Mouse (Mus musculus): ENCODE measurements around the gene Lrrc74b. TPM values are rescaled to one million over a fixed set of nuclear protein-coding genes. Genes with fewer than 3 reads are reported as not detected.
A peak's percentile ranks its signal among the peaks of the same experiment; 100 is the strongest.

Gene Lrrc74b
- polyA plus RNA-seq, 1 experiment from 2014 or later: 0.33 TPM

GRCm38 (mm10) chr16:17542632-17543031 is 18.4 kb downstream of the Lrrc74b start:
- no peak overlapping the region for H3K9ac ChIP-seq (ENCODE audit: low read length)
- no peaks in the 10 kb centered on the region for H3K4me1 ChIP-seq (replicated peaks; ENCODE audit: control insufficient read depth, insufficient read depth)
- no peaks in the 10 kb centered on the region for H3K36me3 ChIP-seq (ENCODE audit: control insufficient read depth, insufficient read depth, low read length)
- DNase-seq (ENCODE audit: low spot score) (no peak), ATAC-seq (ENCODE audit: low FRiP score, low TSS enrichment) (no peak)
- no peak overlapping the region for H3K4me2 ChIP-seq (replicated peaks; ENCODE audit: low read depth)
- H3K27ac ChIP-seq (replicated peaks): no peak overlapping the region
- H3K4me3 ChIP-seq (ENCODE audit: low read depth, low read length): no peak overlapping the region
- TF ChIP-seq CTCF (IDR thresholded peaks at IDR 0.05; ENCODE audit: low read depth): no peak
- no peak for TF ChIP-seq EP300 (optimal IDR thresholded peaks at IDR 0.05)
- 53% methylated on average over 2 of the region's 2 CpGs for WGBS
- no peaks in the 10 kb centered on the region for H3K27me3 ChIP-seq (ENCODE audit: control insufficient read depth, insufficient read depth, low read length)
- H3K9me3 ChIP-seq (ENCODE audit: control insufficient read depth, low read length): no peaks in the 10 kb centered on the region

- H3K36me3 ChIP-seq (ENCODE audit: control insufficient read depth, insufficient read depth, low read length): no peaks in the 10 kb centered on the region
- H3K9ac ChIP-seq (ENCODE audit: low read length): no peak overlapping the region
- no peak for DNase-seq (ENCODE audit: low spot score)
- H3K27ac ChIP-seq (replicated peaks): no peak overlapping the region
- no peak for ATAC-seq (ENCODE audit: low FRiP score, low TSS enrichment)
- H3K4me2 ChIP-seq (replicated peaks; ENCODE audit: low read depth): no peak overlapping the region
- no peak overlapping the region for H3K4me3 ChIP-seq (ENCODE audit: low read depth, low read length)
- H3K4me1 ChIP-seq (replicated peaks; ENCODE audit: control insufficient read depth, insufficient read depth): peaks cover 3% of the 10 kb centered on the region; the same call in 1 of the 2 replicates
- WGBS: 88% methylated on average over 3 of the region's 3 CpGs
- no peaks in the 10 kb centered on the region for H3K9me3 ChIP-seq (ENCODE audit: control insufficient read depth, low read length)
- TF ChIP-seq EP300 (optimal IDR thresholded peaks at IDR 0.05) (no peak), CTCF (IDR thresholded peaks at IDR 0.05; ENCODE audit: low read depth) (no peak)
- no peaks in the 10 kb centered on the region for H3K27me3 ChIP-seq (ENCODE audit: control insufficient read depth, insufficient read depth, low read length)
Observed at GRCm38 (mm10) chr16:17536584-17536983, 24.5 kb downstream of the Lrrc74b start.

- TF ChIP-seq CTCF (IDR thresholded peaks at IDR 0.05; ENCODE audit: low read depth): no peak
- no peak for TF ChIP-seq EP300 (optimal IDR thresholded peaks at IDR 0.05)
- DNase-seq (ENCODE audit: low spot score) (no peak), ATAC-seq (ENCODE audit: low FRiP score, low TSS enrichment) (no peak)
- Histone ChIP-seq H3K9ac (ENCODE audit: low read length) (no peak overlapping the region), H3K27me3 (ENCODE audit: control insufficient read depth, insufficient read depth, low read length) (no peaks in the 10 kb centered on the region), H3K27ac (replicated peaks) (no peak overlapping the region), H3K4me3 (ENCODE audit: low read depth, low read length) (no peak overlapping the region), H3K36me3 (ENCODE audit: control insufficient read depth, insufficient read depth, low read length) (peaks cover 7% of the 10 kb centered on the region), H3K9me3 (ENCODE audit: control insufficient read depth, low read length) (no peaks in the 10 kb centered on the region), H3K4me1 (replicated peaks; ENCODE audit: control insufficient read depth, insufficient read depth) (peaks cover 8% of the 10 kb centered on the region; the same call in 1 of the 2 replicates), H3K4me2 (replicated peaks; ENCODE audit: low read depth) (no peak overlapping the region)
- 68% methylated on average over 14 of the region's 14 CpGs for WGBS
Observed at GRCm38 (mm10) chr16:17532676-17533329, 28.2 kb downstream of the Lrrc74b start.

GRCm38 (mm10) chr16:17532271-17532670 is 28.8 kb downstream of the Lrrc74b start:
- ATAC-seq (ENCODE audit: low FRiP score, low TSS enrichment) (no peak), DNase-seq (ENCODE audit: low spot score) (peak; percentile 59)
- 54% methylated on average over 4 of the region's 4 CpGs for WGBS

GRCm38 (mm10) chr16:17530640-17531288 is 30.3 kb downstream of the Lrrc74b start, which contains the start of gene Thap7:
TSS of gene Thap7 (minus strand) at chr16:17531136.
- ATAC-seq (ENCODE audit: low FRiP score, low TSS enrichment) (peak; percentile 97), DNase-seq (ENCODE audit: low spot score) (peak; percentile 98)
- no peaks in the 10 kb centered on the region for H3K9me3 ChIP-seq (ENCODE audit: control insufficient read depth, low read length)
- peak within 1 kb of the TSS; percentile 66 for H3K4me3 ChIP-seq (ENCODE audit: low read depth, low read length)
- peak within 1 kb of the TSS; percentile 99 for H3K27ac ChIP-seq (replicated peaks)
- under 1% methylated on average over 67 of the region's 67 CpGs for WGBS
- peak within 1 kb of the TSS; percentile 85 for H3K9ac ChIP-seq (ENCODE audit: low read length)
- TF ChIP-seq CTCF (IDR thresholded peaks at IDR 0.05; ENCODE audit: low read depth) (no peak), EP300 (optimal IDR thresholded peaks at IDR 0.05) (peak; percentile 97)
- peaks cover 8% of the 10 kb centered on the region; the same call in 1 of the 2 replicates for H3K4me1 ChIP-seq (replicated peaks; ENCODE audit: control insufficient read depth, insufficient read depth)
- H3K27me3 ChIP-seq (ENCODE audit: control insufficient read depth, insufficient read depth, low read length): no peaks in the 10 kb centered on the region
- H3K4me2 ChIP-seq (replicated peaks; ENCODE audit: low read depth): peak within 1 kb of the TSS; percentile 90
- H3K36me3 ChIP-seq (ENCODE audit: control insufficient read depth, insufficient read depth, low read length): peaks cover 18% of the 10 kb centered on the region

More at GRCm38 (mm10) chr16:17532271-17532670, 28.8 kb downstream of the Lrrc74b start:
- TF ChIP-seq EP300 (optimal IDR thresholded peaks at IDR 0.05): no peak
- TF ChIP-seq CTCF (IDR thresholded peaks at IDR 0.05; ENCODE audit: low read depth): peak; percentile 70
- peaks cover 8% of the 10 kb centered on the region; the same call in 1 of the 2 replicates for H3K4me1 ChIP-seq (replicated peaks; ENCODE audit: control insufficient read depth, insufficient read depth)
- no peak overlapping the region for H3K27ac ChIP-seq (replicated peaks)
- H3K9ac ChIP-seq (ENCODE audit: low read length): no peak overlapping the region
- H3K27me3 ChIP-seq (ENCODE audit: control insufficient read depth, insufficient read depth, low read length): no peaks in the 10 kb centered on the region
- no peak overlapping the region for H3K4me2 ChIP-seq (replicated peaks; ENCODE audit: low read depth)
- H3K9me3 ChIP-seq (ENCODE audit: control insufficient read depth, low read length): no peaks in the 10 kb centered on the region
- no peak overlapping the region for H3K4me3 ChIP-seq (ENCODE audit: low read depth, low read length)
- H3K36me3 ChIP-seq (ENCODE audit: control insufficient read depth, insufficient read depth, low read length): peaks cover 12% of the 10 kb centered on the region
